Mouse (Mus musculus) liver, embryonic 13.5 days (tissue): Measurements from ENCODE around the gene Snrnp70. TPM values are rescaled to one million over a fixed set of nuclear protein-coding genes. Genes with fewer than 3 reads are reported as not detected.
A peak's percentile ranks its signal among the peaks of the same experiment; 100 is the strongest.

Experiments
- ATAC-seq: fragments of 200-750 bp; cut with Nextera tagmentation; 2 replicates; pipeline ENCODE4 v1.8.0; 2017; ENCODE audit warnings: low read depth, mild to moderate bottlenecking, moderate number of reproducible peaks, moderate library complexity
- DNase-seq: peaks from one replicate; pipeline ENCODE4 v3.0.0; 2022
- H3K27ac ChIP-seq: fragments of 300-500 bp; sonication (generic); 2 replicates; pipeline ENCODE4 v1.5.1; 2015; ENCODE audit warnings: moderate library complexity, mild to moderate bottlenecking, inconsistent platforms
- H3K27me3 ChIP-seq: fragments of 300-500 bp; sonication (generic); 2 replicates; pipeline ENCODE4 v1.6.1; 2015; ENCODE audit warnings: mild to moderate bottlenecking, inconsistent platforms
- H3K36me3 ChIP-seq: fragments of 300-500 bp; sonication (generic); 2 replicates; pipeline ENCODE4 v1.6.1; 2015; ENCODE audit warnings: mild to moderate bottlenecking, inconsistent platforms
- H3K4me1 ChIP-seq: fragments of 300-500 bp; sonication (generic); replicated peaks from 2 replicates; pipeline ENCODE4 v1.6.1; 2015; ENCODE audit warnings: inconsistent platforms
- H3K4me2 ChIP-seq: fragments of 300-500 bp; sonication (generic); 2 replicates; pipeline ENCODE4 v1.6.1; 2015; ENCODE audit warnings: inconsistent platforms, mild to moderate bottlenecking, moderate library complexity
- H3K4me3 ChIP-seq: fragments of 300-500 bp; sonication (generic); replicated peaks from 2 replicates; pipeline ENCODE4 v1.5.1; 2015; ENCODE audit warnings: mild to moderate bottlenecking, inconsistent platforms
- H3K9ac ChIP-seq: fragments of 300-500 bp; sonication (generic); 2 replicates; pipeline ENCODE4 v1.6.1; 2015; ENCODE audit warnings: mild to moderate bottlenecking, inconsistent platforms
- H3K9me3 ChIP-seq: fragments of 300-500 bp; sonication (generic); replicated peaks from 2 replicates; pipeline ENCODE4 v1.6.1; 2016; ENCODE audit warnings: inconsistent platforms
- WGBS: fragments of 180-500 bp; shearing (Covaris S2); methylation state at CpG from one replicate; pipeline ENCODE4 v1.1.7; 2015; ENCODE audit not compliant: insufficient replicate concordance; 5-methylcytosine and 5-hydroxymethylcytosine counted together
- polyA plus RNA-seq: library from polyadenylated mRNA; unstranded; fragments of >200 nt; fragmentation: Nextera tagmentation; extraction: Ambion mirVana; gene quantifications from 2 replicates; pipeline ENCODE4 v1.2.1, GENCODE M21; 2015

Snrnp70 gene
- 108 and 129 TPM in 2 replicates for polyA plus RNA-seq

- Histone ChIP-seq H3K9me3 (no peaks in the 10 kb centered on the region), H3K27ac (peak within 1 kb of the TSS; percentile 95), H3K9ac (peak within 1 kb of the TSS; percentile 92), H3K4me1 (peaks cover 37% of the 10 kb centered on the region), H3K27me3 (no peaks in the 10 kb centered on the region), H3K4me2 (peak within 1 kb of the TSS; percentile 92), H3K36me3 (peaks cover 34% of the 10 kb centered on the region), H3K4me3 (peak within 1 kb of the TSS; percentile 84)
- ATAC-seq (peak; percentile 96), DNase-seq (peak; percentile 100)
- WGBS, result under 1% methylated on average over 60 of the region's 60 CpGs
These were observed at the start of gene Snrnp70 for GRCm38 (mm10) chr7:45395578-45396336. Snrnp70 (minus strand) TSS chr7:45395742.

GRCm38 (mm10) chr7:45443526-45444420, 48.2 kb upstream of the Snrnp70 start:
- Histone ChIP-seq H3K4me3 (no peak overlapping the region), H3K27ac (no peak overlapping the region), H3K4me2 (no peak overlapping the region), H3K9me3 (no peaks in the 10 kb centered on the region), H3K4me1 (peaks cover 13% of the 10 kb centered on the region), H3K36me3 (0 out of 2 replicates have a peak, but pooled peaks cover 10% of the 10 kb centered on the region), H3K27me3 (no peaks in the 10 kb centered on the region), H3K9ac (no peak overlapping the region)
- 47% methylated on average over 22 of the region's 22 CpGs for WGBS
- no peak for DNase-seq
- no peak for ATAC-seq

GRCm38 (mm10) chr7:45437521-45438276, 42.2 kb upstream of the Snrnp70 start, which contains the start of gene Ruvbl2:
Ruvbl2 (minus strand) TSS chr7:45438096.
- H3K27me3 ChIP-seq, result no peaks in the 10 kb centered on the region
- H3K27ac ChIP-seq, result no peak within 1 kb of the TSS
- no peak within 1 kb of the TSS for H3K9ac ChIP-seq
- 0 out of 2 replicates have a peak within 1 kb of the TSS, but pooled peaks have one; percentile 6 for H3K4me2 ChIP-seq
- H3K4me3 ChIP-seq, result no peak within 1 kb of the TSS
- 0 out of 2 replicates have a peak, but pooled peaks cover 3% of the 10 kb centered on the region for H3K36me3 ChIP-seq
- H3K4me1 ChIP-seq, result peaks cover 38% of the 10 kb centered on the region
- no peak for ATAC-seq
- no peaks in the 10 kb centered on the region for H3K9me3 ChIP-seq
- DNase-seq, result no peak
- 43% methylated on average over 19 of the region's 19 CpGs for WGBS

GRCm38 (mm10) chr7:45437046-45437445, 41.5 kb upstream of the Snrnp70 start:
- ATAC-seq (no peak), DNase-seq (no peak)
- Histone ChIP-seq H3K4me2 (no peak overlapping the region), H3K9me3 (no peaks in the 10 kb centered on the region), H3K4me1 (peaks cover 44% of the 10 kb centered on the region), H3K27ac (no peak overlapping the region), H3K9ac (no peak overlapping the region), H3K27me3 (no peaks in the 10 kb centered on the region), H3K36me3 (peaks cover 5% of the 10 kb centered on the region; the same call in 1 of the 2 replicates), H3K4me3 (no peak overlapping the region)
- WGBS, result 36% methylated on average over 6 of the region's 6 CpGs

GRCm38 (mm10) chr7:45436444-45436843, 40.9 kb upstream of the Snrnp70 start:
- Histone ChIP-seq H3K4me1 (peaks cover 44% of the 10 kb centered on the region), H3K36me3 (peaks cover 11% of the 10 kb centered on the region), H3K9me3 (no peaks in the 10 kb centered on the region), H3K27me3 (no peaks in the 10 kb centered on the region), H3K4me3 (no peak overlapping the region), H3K4me2 (no peak overlapping the region), H3K27ac (no peak overlapping the region), H3K9ac (no peak overlapping the region; the same call in 1 of the 2 replicates)
- ATAC-seq (no peak), DNase-seq (no peak)
- 77% methylated on average over 5 of the region's 5 CpGs for WGBS

GRCm38 (mm10) chr7:45435038-45435437, 39.5 kb upstream of the Snrnp70 start:
- Histone ChIP-seq H3K36me3 (peaks cover 23% of the 10 kb centered on the region), H3K27me3 (no peaks in the 10 kb centered on the region), H3K27ac (peak overlapping the region; percentile 6; the same call in 1 of the 2 replicates), H3K9me3 (no peaks in the 10 kb centered on the region), H3K4me3 (peak overlapping the region; percentile 62), H3K9ac (peak overlapping the region; percentile 78), H3K4me2 (peak overlapping the region; percentile 95), H3K4me1 (peaks cover 52% of the 10 kb centered on the region)
- DNase-seq, result no peak
- 7% methylated on average over 16 of the region's 16 CpGs for WGBS
- ATAC-seq, result no peak

- Histone ChIP-seq H3K27me3 (no peaks in the 10 kb centered on the region), H3K4me3 (peak within 1 kb of the TSS; percentile 74), H3K27ac (peak within 1 kb of the TSS; percentile 86), H3K9ac (peak within 1 kb of the TSS; percentile 86), H3K9me3 (no peaks in the 10 kb centered on the region), H3K4me2 (peak within 1 kb of the TSS; percentile 95), H3K36me3 (peaks cover 29% of the 10 kb centered on the region), H3K4me1 (peaks cover 52% of the 10 kb centered on the region)
- DNase-seq (peak; percentile 100), ATAC-seq (peak; percentile 96)
- WGBS, result under 1% methylated on average over 45 of the region's 45 CpGs
These were observed 38.9 kb upstream of the Snrnp70 start, which contains the start of gene Gys1 for GRCm38 (mm10) chr7:45434203-45435015. Gys1 (plus strand) TSS chr7:45434844.

GRCm38 (mm10) chr7:45433835-45434202, 38.3 kb upstream of the Snrnp70 start:
- Histone ChIP-seq H3K27me3 (no peaks in the 10 kb centered on the region), H3K4me1 (peaks cover 52% of the 10 kb centered on the region), H3K27ac (peak overlapping the region; percentile 86), H3K36me3 (peaks cover 35% of the 10 kb centered on the region), H3K9ac (peak overlapping the region; percentile 86), H3K9me3 (no peaks in the 10 kb centered on the region), H3K4me3 (peak overlapping the region; percentile 74), H3K4me2 (peak overlapping the region; percentile 95)
- no peak for ATAC-seq
- WGBS, result 1% methylated on average over 7 of the region's 7 CpGs
- DNase-seq, result no peak

GRCm38 (mm10) chr7:45426556-45426955, 31.0 kb upstream of the Snrnp70 start:
- H3K36me3 ChIP-seq, result peaks cover 93% of the 10 kb centered on the region

GRCm38 (mm10) chr7:45421194-45421593, 25.7 kb upstream of the Snrnp70 start:
- Histone ChIP-seq H3K4me1 (no peaks in the 10 kb centered on the region; the same call in 1 of the 2 replicates), H3K9ac (no peak overlapping the region), H3K4me2 (no peak overlapping the region), H3K9me3 (no peaks in the 10 kb centered on the region), H3K27me3 (peaks cover 51% of the 10 kb centered on the region), H3K36me3 (peaks cover 57% of the 10 kb centered on the region), H3K27ac (no peak overlapping the region), H3K4me3 (no peak overlapping the region)
- DNase-seq (no peak), ATAC-seq (no peak)
- WGBS, result 91% methylated on average over 14 of the region's 14 CpGs

More at GRCm38 (mm10) chr7:45426556-45426955, 31.0 kb upstream of the Snrnp70 start:
- Histone ChIP-seq H3K4me3 (no peak overlapping the region), H3K27ac (no peak overlapping the region), H3K4me1 (peaks cover 9% of the 10 kb centered on the region), H3K27me3 (no peaks in the 10 kb centered on the region), H3K9ac (no peak overlapping the region), H3K9me3 (no peaks in the 10 kb centered on the region), H3K4me2 (no peak overlapping the region)
- no peak for DNase-seq
- no peak for ATAC-seq
- 83% methylated on average over 8 of the region's 8 CpGs for WGBS
